Mouse (Mus musculus): ENCODE data around the gene Gm20479.

The Gm20479 gene

DNA sequence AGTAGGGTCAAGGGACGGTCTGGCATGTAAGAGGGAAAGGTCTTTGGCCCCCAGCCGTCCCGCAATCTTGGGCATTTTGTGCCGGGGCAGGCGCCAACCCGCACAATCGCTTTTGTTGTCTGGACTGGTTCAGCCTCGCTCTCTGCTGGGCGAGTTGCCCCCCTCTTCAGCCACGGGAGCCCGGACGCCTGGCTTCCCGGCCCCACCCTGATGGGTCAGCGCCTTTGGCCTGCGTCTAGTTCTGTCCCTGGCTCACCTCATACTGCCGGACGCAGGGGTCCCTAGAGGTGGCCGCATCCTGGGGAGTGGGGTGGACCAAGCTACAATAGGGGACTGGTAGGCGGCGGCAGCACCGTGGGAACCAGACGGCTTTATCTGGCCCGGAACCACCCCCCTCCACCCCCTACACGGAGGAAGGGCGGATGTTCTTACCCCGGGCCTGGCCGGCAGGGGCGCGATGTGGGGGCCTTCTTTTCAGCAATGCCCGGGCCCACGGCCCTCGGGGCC is 22.8 kb downstream of the Gm20479 start:
- in situ Hi-C loops (cut with MboI), result loop anchor here (10.0 kb wide), 1 partner anchor 170 kb away; no protein-coding TSS in a partner anchor

DNA sequence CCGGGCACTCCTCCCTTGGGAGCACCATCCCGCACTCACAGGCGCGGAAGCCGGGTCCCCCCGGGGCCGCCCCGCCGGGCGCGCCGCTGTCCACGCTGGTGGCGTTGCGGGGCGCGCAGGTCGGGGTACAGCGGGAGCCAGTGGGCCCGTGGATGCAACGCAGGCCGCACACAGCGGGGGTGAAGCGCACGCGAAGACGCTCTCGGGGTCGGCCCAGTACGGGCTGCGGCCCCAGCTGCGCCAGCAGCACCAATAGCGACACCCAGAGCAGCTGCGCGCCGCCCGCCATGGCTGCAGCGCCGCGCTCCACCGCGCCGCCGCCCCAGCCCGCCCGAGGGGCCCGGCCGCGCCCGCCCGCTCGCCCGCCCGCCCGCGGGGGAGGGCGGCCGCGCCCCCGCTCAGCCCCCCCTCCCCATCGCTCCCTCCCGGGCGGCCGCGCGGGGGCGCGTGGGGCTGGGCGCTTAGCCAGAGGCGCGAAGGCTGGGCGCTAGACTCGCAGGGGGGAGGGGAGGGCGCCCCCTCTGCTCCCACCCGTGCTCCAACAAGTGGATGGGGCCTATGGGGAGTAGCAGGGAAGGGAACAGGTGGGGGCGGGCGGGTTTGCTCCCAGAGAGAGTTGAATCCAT is 23.8 kb downstream of the Gm20479 start:
- in situ Hi-C loops (cut with MboI), result loop anchor here (10.0 kb wide), 1 partner anchor 171 kb away; no protein-coding TSS in a partner anchor

DNA sequence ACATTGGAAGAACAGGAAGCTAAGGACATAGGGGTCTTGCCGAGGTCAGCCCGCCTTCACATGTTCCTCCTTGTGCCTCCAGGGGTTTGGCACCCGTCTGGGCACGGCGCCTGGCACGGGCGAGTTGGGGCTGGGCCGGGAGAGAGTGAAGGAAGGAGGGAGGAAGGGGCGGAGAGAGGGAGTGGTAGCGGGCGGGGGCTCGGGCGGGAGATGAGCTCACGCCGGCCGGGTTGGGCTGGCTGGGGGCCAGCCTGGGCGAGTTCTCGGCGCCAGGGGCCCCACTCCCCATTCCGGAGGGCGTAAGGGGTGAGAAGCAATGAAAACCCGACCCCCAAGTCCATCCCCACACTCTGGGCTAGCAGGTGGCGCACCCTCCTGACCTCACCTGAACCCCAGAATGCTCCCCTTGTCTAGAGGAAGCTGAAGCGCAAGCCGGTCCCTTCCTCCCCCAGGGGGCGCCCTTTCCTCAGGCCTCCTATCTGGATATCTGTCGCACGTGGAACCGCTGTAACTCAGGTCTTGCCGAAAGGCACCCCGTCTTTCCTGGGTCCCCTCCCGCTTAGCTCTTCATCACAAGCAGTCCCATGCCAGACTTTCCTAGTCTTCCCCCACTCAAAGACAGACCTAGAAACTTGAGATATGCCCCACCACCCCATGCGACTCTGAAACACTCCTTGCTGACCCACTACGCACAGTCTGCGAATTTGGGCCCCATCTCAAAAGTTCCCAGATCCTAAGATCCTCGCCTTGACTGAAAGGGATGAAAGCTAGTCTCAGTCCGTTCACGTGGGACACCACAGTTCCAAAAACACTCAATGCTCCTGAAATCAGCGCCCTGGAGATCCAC is 24.6 kb downstream of the Gm20479 start:
- in situ Hi-C loops (cut with MboI), result loop anchor here (10.0 kb wide), 1 partner anchor 172 kb away; no protein-coding TSS in a partner anchor

DNA sequence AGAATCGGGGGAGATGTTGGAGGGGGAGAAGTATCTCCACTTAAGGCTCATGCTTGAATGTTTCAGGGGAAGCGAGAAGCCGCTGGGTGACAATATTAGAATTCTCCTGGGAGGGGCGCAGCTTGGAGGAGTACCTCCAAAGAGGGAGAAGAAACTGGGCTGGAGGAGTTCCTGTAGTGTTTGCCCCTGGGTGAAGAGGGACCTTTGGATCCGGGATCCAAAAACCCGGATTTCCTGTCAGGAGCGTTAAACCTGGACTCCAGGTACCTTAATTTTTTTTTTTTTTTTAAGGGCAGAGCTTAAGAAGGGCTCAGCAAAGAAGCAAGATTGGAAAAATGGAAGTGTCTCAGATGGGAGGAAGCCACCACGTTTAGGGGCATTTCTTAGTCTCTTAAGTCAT is 25.4 kb downstream of the Gm20479 start:
- in situ Hi-C loops (cut with MboI), result loop anchor here (10.0 kb wide), 1 partner anchor 173 kb away; no protein-coding TSS in a partner anchor

DNA sequence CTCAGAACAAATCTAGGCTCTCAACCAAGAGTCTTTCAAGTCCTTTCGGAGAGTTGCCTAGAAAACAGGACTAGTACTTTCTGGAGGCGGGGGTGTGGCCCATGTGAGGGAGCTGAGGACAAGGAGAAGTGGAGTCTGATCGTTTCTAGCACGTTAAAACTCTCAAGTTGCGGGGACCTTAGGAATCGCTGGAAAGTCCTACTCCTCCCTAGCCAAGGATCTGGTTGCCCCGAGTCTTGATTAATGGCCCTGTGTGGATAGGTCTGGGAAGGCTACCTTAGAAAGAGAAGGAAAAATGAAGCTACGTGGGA is 25.7 kb downstream of the Gm20479 start:
- in situ Hi-C loops (cut with MboI), result loop anchor here (10.0 kb wide), 1 partner anchor 173 kb away; no protein-coding TSS in a partner anchor

DNA sequence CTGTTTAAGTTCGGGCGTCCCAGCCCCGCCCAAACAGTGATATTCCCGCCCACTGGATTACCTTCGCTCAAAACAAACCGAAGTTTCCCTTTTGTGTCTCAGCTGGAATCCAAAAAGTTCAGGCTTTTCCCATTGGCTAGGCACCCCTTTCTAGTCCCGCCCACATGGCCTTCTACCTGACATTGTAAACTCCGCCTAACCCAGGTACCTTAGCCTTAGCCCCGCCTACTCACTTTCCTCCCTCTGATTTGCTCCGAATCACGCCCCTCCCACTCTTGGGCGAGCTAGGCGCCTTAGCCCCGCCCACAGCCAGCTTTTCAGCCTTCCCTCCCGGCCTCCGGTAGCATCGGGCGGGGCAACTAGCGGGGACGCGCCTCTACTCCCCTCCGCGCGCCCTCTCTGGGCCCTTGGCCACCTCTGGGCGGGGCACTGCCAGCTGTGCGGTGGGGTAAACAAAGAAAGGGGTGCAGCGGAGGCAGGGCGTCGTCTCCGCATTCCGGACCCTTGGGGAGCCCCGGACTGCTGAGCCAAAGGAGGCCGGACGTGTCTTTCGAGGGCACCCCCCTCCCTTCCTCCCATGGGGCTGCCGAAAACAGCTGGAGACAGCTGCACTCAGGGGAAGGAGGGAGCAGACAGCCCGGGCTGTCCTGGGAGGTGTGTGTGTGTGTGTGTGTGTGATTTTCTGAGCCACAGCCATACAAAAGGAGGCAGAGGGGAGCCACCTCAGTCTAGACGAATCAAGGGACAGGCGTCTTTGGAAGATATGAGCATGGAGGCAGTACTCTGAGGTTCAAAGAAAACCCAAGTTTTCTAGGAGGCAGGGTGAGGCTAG is 26.3 kb downstream of the Gm20479 start:
- in situ Hi-C loops (cut with MboI), result loop anchor here (10.0 kb wide), 1 partner anchor 174 kb away; no protein-coding TSS in a partner anchor

DNA sequence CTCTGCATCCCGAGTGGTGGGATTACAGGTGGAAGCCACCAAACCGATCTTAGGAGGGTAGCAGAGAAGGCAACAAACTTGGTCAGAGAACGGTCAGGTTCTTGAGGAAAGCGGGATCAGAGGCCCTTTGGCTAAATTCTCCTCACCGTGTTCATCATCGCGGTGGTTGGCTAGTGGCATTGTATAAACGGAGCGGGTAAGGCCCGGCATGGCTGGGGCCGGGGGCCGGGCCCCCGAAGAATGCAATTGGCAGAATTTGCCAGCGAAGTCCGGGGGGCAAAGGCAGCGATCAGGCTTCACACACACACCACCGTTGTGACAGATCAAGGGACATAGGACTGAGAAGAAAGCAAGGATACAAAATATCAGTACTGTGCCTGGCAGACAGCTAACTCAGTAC is 27.2 kb downstream of the Gm20479 start:
- in situ Hi-C loops (cut with MboI), result loop anchor here (10.0 kb wide), 1 partner anchor 175 kb away; no protein-coding TSS in a partner anchor

DNA sequence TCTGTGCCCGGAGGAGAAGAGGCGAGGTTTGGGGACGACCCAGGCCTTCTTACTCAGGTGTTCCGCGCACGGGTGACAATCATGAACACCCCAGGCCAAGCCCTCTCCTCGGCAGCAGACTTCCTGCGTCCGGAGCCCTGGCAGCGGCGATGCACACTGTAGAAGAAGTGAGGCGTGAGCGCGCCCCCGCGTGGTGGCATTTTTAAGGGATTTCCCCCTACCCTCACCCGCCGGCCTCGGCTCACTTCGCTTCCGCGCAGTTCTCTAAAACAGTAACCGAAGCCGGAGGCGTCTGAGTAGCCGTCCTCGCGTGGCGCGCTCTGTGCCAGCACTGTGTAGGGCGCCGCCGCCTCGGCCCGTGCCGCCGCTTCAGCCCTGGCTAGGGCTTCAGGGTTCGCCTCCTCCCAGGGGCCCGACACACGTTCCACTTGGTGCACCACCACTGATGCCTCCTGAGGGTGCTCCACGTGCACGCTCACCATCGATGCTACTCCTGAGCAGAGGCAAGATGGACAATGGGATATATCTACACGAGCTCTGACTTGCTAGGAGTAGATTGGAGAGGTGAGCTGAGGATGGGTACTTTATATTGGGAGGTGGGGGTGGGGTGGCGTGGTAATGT is 27.8 kb downstream of the Gm20479 start:
- in situ Hi-C loops (cut with MboI), result no loop called here

DNA sequence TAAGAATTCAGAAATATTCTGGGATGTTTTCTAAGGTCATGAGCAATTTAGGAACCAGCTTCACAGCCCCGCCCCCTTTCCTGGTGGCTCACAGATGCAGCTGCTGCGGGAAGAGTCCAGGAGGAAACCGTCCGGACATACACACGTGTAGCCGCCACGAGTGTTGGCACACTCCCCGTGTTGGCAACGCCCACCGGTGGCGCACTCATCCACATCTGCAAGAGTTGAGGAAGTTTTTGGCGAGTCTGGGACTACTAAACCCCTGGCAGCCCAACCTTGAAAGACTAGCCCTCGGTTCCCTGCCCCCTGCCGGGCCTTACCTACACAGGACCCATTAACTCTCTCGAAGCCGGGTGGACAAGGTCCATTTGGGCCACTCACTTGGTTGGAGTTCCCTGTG is 28.6 kb downstream of the Gm20479 start:
- in situ Hi-C loops (cut with MboI), result no loop called here

DNA sequence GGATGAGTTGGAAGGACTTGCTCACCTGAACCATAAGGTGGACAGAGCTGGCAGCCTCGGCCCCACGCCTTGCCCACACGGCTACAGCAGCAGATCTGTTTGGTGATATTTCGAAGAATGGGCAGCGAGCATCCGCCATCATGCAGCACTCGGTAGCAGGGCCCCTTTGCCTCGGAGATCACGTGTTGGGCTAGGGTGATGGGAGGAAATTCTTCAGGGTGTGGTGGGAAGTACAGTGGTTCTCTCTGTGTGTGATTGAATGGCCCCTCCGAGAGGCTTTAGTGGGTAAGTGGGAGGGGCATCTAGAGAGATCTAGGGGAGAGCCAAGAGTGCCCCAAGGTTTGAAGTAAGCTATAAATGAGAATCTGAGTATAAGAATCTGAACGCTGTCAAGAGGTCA is 29.1 kb downstream of the Gm20479 start:
- in situ Hi-C loops (cut with MboI), result no loop called here

DNA sequence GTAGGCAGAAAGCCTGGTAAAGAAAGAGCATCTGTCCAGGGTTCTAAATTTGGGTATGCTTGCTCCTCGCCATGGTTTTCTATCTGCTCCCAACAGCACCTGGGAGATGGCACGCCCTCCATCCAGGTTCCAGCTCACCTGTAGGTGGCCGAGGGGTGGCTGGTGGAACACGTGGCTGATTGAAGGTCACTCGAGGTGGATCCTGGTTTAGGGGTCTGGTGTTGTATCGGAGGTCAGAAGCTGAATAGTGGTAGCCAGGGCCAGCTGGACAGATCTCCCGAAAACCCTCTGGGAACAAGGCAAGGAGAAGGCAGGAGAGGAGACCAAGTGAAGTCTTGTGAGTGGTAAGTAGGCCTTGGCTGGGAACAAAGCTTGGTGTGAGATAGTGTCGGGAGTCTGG is 29.7 kb downstream of the Gm20479 start:
- in situ Hi-C loops (cut with MboI), result no loop called here

DNA sequence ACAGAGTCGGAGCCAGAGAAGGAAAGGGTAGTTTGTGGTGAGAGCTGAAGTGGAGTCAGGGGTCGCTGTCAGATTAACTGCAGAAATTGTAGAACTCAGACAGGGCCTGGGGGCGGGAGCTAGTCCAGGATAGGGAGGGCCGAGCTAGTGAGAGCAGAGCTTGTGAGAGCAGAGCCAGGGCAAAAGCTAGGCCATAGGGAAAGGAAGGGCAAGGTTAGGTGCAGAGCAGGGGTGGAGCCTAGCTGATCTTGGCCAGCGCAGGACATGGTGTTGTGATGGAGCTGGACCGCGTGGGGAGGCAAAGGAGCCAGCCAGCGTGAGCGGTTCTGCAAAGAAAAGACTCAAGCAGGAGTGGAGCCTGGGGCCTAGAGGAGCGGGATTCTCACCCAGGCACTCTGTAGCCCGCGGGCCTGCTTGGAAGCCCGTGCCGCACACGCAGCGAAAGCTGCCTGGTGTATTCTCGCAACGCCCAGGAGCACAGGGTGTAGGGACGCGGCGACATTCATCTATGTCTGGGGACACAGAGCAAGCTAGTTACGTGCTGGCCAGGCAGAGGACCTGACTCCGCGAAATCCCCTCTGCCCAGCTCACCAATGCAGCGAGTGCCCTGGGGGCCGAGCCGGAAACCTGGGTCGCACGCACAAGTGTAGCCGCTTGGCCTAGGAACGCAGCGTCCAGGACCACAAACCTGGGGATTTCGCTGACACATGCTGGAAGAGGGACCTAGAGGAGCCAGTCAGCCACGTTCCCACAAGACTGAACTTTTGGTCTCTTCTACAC is 30.9 kb downstream of the Gm20479 start:
- in situ Hi-C loops (cut with MboI), result no loop called here

DNA sequence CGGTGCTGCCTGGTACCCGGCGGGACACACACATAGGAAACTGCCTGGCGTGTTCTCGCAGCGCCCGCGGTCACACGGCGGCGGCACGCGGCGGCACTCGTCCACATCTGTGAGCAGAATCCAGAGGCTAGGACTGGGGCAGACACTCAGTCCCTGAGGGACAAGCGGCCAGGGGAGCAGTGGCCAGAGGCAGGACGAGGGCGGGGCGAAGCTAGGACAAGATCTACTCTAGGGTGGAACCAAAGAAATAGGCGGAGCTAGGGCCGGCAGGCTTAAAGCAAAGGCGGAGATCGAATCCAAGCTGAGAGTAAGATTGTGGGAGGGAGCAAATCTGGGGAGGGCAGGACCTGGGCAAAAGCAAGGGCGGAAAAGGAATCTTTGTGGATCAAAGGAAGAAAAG is 31.5 kb downstream of the Gm20479 start:
- in situ Hi-C loops (cut with MboI), result no loop called here

DNA sequence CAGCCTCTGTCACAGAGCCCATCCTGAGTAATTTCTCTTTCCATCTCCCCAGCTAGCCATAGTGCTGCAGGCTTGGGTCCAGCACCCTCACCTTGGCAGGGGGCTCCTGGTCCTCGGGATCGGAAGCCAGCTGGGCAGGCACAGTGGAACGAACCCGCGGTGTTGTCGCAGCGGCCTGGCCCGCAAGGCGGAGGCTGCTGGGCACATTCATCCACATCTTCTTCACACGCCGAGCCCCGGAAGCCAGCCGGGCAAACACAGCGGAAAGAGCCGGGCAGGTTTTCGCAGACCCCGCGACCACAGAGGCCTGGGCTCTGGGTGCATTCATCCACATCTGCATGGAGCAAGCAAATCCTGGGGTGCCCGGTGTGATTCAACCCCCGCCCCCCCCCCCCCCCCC is 32.3 kb downstream of the Gm20479 start:
- in situ Hi-C loops (cut with MboI), result no loop called here

DNA sequence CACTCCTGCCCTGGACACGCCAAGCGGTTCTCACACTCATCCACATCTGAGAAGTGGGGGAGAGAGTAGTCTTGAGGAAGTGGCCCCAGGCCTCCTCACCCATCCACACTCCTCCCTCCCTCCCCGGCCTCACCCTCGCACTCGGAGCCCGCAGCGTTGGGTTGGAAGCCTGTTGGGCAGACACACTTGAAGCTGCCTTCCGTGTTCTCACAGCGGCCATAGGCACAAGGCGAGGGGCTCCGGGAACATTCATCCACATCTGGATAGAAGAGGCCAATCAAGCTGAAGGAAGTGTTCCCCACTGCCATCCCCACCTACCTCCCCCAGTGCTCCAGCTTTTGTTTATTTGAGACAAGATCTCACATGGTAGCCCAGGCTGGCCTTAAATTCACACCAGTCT is 33.1 kb downstream of the Gm20479 start:
- in situ Hi-C loops (cut with MboI), result no loop called here

DNA sequence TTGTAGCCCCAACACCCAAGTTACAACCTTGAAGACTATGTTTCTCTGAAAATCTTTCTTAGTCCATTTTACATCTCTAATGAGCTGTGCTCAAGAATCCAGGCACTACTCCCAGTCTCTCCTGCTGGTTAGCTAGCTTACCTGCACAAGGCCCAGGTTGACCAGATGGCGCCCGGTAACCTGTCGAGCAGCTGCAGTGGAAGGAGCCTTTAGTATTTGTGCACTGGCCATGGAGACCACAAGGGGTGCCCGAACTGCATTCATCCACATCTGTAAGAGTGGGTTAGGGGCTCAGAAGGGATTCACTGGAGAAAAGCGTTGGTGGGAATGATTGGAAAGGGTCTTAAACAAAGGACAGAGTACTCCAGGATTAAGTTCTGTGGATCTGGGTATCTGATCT is 34.2 kb downstream of the Gm20479 start:
- in situ Hi-C loops (cut with MboI), result no loop called here

DNA sequence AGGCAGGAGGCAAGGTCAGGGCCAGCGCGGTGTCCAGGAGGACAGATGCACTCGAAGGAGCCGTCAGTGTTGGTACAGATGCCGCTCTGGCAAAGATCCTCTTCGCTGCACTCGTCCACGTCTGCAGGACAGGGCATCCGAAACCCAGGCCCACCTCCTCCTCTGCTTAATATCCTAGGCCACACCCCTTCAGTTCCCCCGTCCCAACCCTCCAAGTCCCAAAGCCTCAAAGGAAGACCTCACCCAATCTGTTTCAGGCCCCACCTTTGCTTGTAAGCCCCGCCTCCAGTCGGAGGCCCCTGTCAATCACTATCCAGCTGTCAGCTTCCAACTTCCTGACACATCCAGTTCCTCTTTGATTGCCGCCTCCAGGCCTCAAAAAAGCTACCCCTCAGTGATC is 34.9 kb downstream of the Gm20479 start:
- in situ Hi-C loops (cut with MboI), result no loop called here

DNA sequence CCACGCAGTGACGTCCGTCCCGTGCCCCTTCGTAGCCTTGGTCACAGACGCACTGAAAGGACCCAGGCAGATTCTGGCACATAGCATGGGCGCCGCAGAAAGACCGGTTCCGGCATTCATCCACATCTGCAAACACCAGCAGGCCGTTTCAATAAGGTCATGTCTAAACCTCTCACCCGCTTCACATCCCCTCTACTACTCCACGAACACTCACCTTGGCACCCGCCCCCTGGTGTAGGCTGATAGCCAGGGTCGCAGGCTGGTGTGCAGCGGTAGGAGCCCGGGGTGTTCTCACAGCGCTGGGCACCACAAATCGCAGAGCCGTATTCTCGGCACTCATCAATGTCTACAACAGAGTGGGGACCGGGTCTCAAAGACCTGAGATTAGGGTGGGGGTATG is 37.8 kb downstream of the Gm20479 start:
- in situ Hi-C loops (cut with MboI), result no loop called here

DNA sequence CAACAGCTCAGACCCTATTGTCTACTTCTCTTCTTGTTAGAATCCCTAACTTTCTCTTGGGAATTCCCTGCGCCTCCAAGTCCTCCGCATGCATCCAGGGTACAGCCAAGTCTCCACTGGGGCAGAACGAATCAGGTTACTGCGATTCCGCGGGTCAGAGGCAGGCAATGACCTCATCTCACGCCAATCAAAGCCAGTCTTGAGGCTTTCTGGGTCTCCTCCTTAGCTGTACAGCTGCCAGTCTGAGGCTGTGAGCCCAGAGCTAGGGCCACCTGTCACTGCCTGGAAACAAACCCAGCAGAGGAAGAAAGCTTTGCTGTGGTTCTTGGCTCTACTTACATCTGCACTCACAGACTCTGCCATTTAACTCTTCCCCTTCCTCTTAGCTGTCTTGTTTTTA is 41.3 kb downstream of the Gm20479 start:
- in situ Hi-C loops (cut with MboI), result no loop called here

DNA sequence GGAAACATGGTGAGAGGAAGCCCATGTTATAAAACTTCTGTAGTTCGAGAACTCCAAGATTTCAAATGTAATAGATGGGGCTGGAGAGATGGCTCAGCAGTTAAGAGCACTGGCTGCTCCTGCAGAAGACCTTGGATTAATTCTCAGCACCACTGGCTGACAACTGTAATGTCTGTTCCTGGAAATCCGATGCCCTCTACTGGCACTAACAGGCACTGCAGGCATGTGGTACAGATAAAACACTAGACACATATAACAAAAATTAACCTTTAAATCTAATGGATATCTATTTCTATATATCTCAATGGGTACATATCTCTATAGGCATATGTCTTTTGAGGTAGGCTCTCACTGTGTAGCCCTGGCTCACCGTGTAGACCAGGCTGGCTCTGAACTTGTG is 42.8 kb downstream of the Gm20479 start:
- in situ Hi-C loops (cut with MboI), result no loop called here
